Mouse (Mus musculus): Measurements from ENCODE around the gene Pan2. TPM values are rescaled to one million over a fixed set of nuclear protein-coding genes. Genes with fewer than 3 reads are reported as not detected.
A peak's percentile ranks its signal among the peaks of the same experiment; 100 is the strongest.

Gene Pan2
- polyA plus RNA-seq, 1 experiment = 40.5 TPM

DNA sequence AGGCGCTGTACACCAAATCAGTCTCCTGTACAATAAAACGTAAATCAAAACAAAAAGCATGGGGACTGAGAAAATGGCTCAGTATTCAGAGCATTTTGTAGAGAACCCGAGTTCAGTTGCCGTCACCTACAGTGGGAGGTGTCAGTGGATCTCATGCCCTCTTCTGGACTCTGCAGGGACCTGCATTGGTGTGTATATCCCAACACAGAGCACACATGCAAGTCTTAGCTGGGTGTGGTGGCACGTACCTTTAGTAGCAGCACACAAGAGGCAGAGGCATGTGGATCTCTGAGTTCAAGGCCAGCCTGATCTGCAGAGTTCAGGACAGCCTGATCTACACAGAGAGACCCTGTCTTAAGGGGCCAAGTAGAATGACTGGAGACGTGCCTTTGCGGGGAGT lies 6.5 kb downstream of the Pan2 start:
- Histone ChIP-seq H3K9ac (ENCODE audit: low read depth, poor library complexity, severe bottlenecking) (no peak overlapping the region), H3K9me3 (replicated peaks; ENCODE audit: control insufficient read depth, insufficient read depth, low read length, poor library complexity, severe bottlenecking) (no peaks in the 10 kb centered on the region), H3K27me3 (ENCODE audit: control insufficient read depth, insufficient read depth, low read length, poor library complexity, severe bottlenecking) (no peaks in the 10 kb centered on the region), H3K4me1 (ENCODE audit: control insufficient read depth, insufficient read depth, low read length) (no peaks in the 10 kb centered on the region), H3K4me3 (ENCODE audit: low read depth, low read length) (no peak overlapping the region), H3K27ac (ENCODE audit: insufficient read depth, low read length) (no peak overlapping the region), H3K36me3 (ENCODE audit: control insufficient read depth, insufficient read depth, low read length, poor library complexity, severe bottlenecking) (peaks cover 19% of the 10 kb centered on the region; the same call in 1 of the 2 replicates)
- TF ChIP-seq EP300 (IDR thresholded peaks at IDR 0.05; ENCODE audit: insufficient read depth, low read depth, low read length) (no peak), CTCF (IDR thresholded peaks at IDR 0.05; ENCODE audit: low read depth, low read length) (no peak), POLR2A (IDR thresholded peaks at IDR 0.05; ENCODE audit: insufficient read depth, low read length) (no peak)

DNA sequence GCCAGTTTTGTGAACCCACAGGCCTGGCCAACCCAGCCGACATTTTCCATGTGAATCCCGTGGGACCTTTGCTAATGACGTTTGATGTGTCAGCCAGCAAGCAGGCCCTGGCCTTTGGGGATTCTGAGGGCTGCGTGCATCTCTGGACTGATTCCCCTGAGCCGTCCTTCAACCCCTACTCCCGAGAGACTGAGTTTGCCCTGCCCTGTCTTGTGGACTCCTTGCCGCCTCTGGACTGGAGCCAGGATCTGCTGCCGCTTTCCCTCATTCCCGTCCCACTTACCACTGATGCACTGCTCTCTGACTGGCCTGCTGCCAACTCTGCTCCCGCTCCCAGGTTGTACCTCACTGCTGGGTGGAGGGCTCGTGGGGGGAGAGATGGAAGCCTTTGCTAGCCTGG lies 7.0 kb downstream of the Pan2 start:
- Histone ChIP-seq H3K9ac (ENCODE audit: low read depth, poor library complexity, severe bottlenecking) (no peak overlapping the region), H3K4me1 (ENCODE audit: control insufficient read depth, insufficient read depth, low read length) (no peaks in the 10 kb centered on the region), H3K36me3 (ENCODE audit: control insufficient read depth, insufficient read depth, low read length, poor library complexity, severe bottlenecking) (peaks cover 23% of the 10 kb centered on the region; the same call in 1 of the 2 replicates), H3K9me3 (replicated peaks; ENCODE audit: control insufficient read depth, insufficient read depth, low read length, poor library complexity, severe bottlenecking) (no peaks in the 10 kb centered on the region), H3K4me3 (ENCODE audit: low read depth, low read length) (no peak overlapping the region), H3K27me3 (ENCODE audit: control insufficient read depth, insufficient read depth, low read length, poor library complexity, severe bottlenecking) (no peaks in the 10 kb centered on the region), H3K27ac (ENCODE audit: insufficient read depth, low read length) (no peak overlapping the region)
- TF ChIP-seq POLR2A (IDR thresholded peaks at IDR 0.05; ENCODE audit: insufficient read depth, low read length) (no peak), EP300 (IDR thresholded peaks at IDR 0.05; ENCODE audit: insufficient read depth, low read depth, low read length) (no peak), CTCF (IDR thresholded peaks at IDR 0.05; ENCODE audit: low read depth, low read length) (no peak)

DNA sequence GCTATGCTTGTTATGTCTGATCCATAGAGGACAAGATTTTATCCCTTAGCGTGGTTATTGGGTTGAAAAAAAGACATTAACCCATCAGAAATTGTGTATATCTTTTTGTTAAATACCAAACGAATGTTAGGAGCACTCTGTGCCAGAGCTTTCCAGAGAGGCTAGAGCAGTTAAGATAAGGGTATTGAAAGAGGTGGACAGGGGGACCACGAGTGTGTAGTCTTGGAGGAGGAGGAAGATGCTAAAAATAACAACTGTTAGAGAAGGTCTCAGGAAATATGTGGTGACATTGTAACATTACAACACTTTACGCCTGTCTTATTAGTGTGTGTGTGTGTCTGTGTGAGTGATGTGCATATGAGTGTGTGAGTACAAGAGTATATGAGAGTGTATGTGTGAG lies 7.8 kb downstream of the Pan2 start:
- H3K27me3 ChIP-seq (ENCODE audit: control insufficient read depth, insufficient read depth, low read length, poor library complexity, severe bottlenecking) = no peaks in the 10 kb centered on the region
- no peak overlapping the region for H3K9ac ChIP-seq (ENCODE audit: low read depth, poor library complexity, severe bottlenecking)
- H3K4me1 ChIP-seq (ENCODE audit: control insufficient read depth, insufficient read depth, low read length) = no peaks in the 10 kb centered on the region
- peaks cover 24% of the 10 kb centered on the region for H3K36me3 ChIP-seq (ENCODE audit: control insufficient read depth, insufficient read depth, low read length, poor library complexity, severe bottlenecking)
- H3K27ac ChIP-seq (ENCODE audit: insufficient read depth, low read length) = no peak overlapping the region
- no peak overlapping the region for H3K4me3 ChIP-seq (ENCODE audit: low read depth, low read length)
- TF ChIP-seq EP300 (IDR thresholded peaks at IDR 0.05; ENCODE audit: insufficient read depth, low read depth, low read length) (no peak), CTCF (IDR thresholded peaks at IDR 0.05; ENCODE audit: low read depth, low read length) (no peak), POLR2A (IDR thresholded peaks at IDR 0.05; ENCODE audit: insufficient read depth, low read length) (no peak)
- H3K9me3 ChIP-seq (replicated peaks; ENCODE audit: control insufficient read depth, insufficient read depth, low read length, poor library complexity, severe bottlenecking) = no peaks in the 10 kb centered on the region

DNA sequence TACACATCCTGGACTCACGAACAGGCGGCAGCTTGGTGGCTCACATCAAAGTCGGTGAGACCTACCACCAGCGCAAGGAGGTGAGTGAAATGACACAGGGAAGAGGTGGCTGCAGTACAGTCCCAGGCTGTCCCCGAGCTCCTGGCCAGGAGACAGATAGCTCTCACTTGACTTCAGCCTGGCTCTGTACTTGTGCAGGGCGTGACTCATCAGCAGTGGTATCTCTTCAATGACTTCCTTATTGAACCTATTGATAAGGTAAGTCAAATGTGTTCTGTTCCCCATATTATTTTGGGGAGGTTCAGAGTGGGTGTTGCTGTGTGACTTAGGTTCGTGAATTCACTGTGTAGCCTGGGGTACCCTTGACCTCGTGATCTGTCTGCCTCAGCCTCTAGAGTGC lies 12.4 kb downstream of the Pan2 start:
- no peak overlapping the region for H3K27ac ChIP-seq (ENCODE audit: insufficient read depth, low read length)
- H3K9me3 ChIP-seq (replicated peaks; ENCODE audit: control insufficient read depth, insufficient read depth, low read length, poor library complexity, severe bottlenecking) = no peaks in the 10 kb centered on the region
- no peaks in the 10 kb centered on the region for H3K4me1 ChIP-seq (ENCODE audit: control insufficient read depth, insufficient read depth, low read length)
- no peak overlapping the region for H3K4me3 ChIP-seq (ENCODE audit: low read depth, low read length)
- H3K36me3 ChIP-seq (ENCODE audit: control insufficient read depth, insufficient read depth, low read length, poor library complexity, severe bottlenecking) = peaks cover 39% of the 10 kb centered on the region
- TF ChIP-seq CTCF (IDR thresholded peaks at IDR 0.05; ENCODE audit: low read depth, low read length) = no peak
- no peak for TF ChIP-seq EP300 (IDR thresholded peaks at IDR 0.05; ENCODE audit: insufficient read depth, low read depth, low read length)
- TF ChIP-seq POLR2A (IDR thresholded peaks at IDR 0.05; ENCODE audit: insufficient read depth, low read length) = no peak
- H3K9ac ChIP-seq (ENCODE audit: low read depth, poor library complexity, severe bottlenecking) = no peak overlapping the region
- H3K27me3 ChIP-seq (ENCODE audit: control insufficient read depth, insufficient read depth, low read length, poor library complexity, severe bottlenecking) = no peaks in the 10 kb centered on the region

DNA sequence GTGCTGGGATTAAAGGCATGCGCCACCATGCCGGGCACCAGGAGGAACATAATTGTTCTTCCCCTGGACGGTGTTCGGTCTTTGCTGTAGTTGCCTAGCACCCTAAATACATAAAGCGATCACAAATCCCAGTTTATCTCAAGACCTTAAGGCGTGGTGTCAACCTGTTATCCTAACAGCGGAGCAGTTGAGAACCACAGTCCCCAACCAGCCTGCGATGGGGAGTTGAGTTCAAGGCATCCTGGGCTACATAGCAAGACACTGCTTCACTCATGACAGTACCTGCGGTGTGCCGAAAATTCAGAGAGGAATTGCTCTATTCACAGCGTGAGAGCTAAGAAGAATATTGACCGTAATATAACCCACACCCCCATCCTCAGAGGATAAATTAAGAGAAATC lies 18.5 kb downstream of the Pan2 start:
- peaks cover 19% of the 10 kb centered on the region for H3K36me3 ChIP-seq (ENCODE audit: control insufficient read depth, insufficient read depth, low read length, poor library complexity, severe bottlenecking)
- peak overlapping the region; percentile 74 for H3K27ac ChIP-seq (ENCODE audit: insufficient read depth, low read length)
- TF ChIP-seq EP300 (IDR thresholded peaks at IDR 0.05; ENCODE audit: insufficient read depth, low read depth, low read length) (no peak), CTCF (IDR thresholded peaks at IDR 0.05; ENCODE audit: low read depth, low read length) (no peak), POLR2A (IDR thresholded peaks at IDR 0.05; ENCODE audit: insufficient read depth, low read length) (no peak)
- no peaks in the 10 kb centered on the region for H3K4me1 ChIP-seq (ENCODE audit: control insufficient read depth, insufficient read depth, low read length)
- peak overlapping the region; percentile 84 for H3K4me3 ChIP-seq (ENCODE audit: low read depth, low read length)
- no peaks in the 10 kb centered on the region for H3K9me3 ChIP-seq (replicated peaks; ENCODE audit: control insufficient read depth, insufficient read depth, low read length, poor library complexity, severe bottlenecking)
- peak overlapping the region; percentile 83 for H3K9ac ChIP-seq (ENCODE audit: low read depth, poor library complexity, severe bottlenecking)
- no peaks in the 10 kb centered on the region for H3K27me3 ChIP-seq (ENCODE audit: control insufficient read depth, insufficient read depth, low read length, poor library complexity, severe bottlenecking)

DNA sequence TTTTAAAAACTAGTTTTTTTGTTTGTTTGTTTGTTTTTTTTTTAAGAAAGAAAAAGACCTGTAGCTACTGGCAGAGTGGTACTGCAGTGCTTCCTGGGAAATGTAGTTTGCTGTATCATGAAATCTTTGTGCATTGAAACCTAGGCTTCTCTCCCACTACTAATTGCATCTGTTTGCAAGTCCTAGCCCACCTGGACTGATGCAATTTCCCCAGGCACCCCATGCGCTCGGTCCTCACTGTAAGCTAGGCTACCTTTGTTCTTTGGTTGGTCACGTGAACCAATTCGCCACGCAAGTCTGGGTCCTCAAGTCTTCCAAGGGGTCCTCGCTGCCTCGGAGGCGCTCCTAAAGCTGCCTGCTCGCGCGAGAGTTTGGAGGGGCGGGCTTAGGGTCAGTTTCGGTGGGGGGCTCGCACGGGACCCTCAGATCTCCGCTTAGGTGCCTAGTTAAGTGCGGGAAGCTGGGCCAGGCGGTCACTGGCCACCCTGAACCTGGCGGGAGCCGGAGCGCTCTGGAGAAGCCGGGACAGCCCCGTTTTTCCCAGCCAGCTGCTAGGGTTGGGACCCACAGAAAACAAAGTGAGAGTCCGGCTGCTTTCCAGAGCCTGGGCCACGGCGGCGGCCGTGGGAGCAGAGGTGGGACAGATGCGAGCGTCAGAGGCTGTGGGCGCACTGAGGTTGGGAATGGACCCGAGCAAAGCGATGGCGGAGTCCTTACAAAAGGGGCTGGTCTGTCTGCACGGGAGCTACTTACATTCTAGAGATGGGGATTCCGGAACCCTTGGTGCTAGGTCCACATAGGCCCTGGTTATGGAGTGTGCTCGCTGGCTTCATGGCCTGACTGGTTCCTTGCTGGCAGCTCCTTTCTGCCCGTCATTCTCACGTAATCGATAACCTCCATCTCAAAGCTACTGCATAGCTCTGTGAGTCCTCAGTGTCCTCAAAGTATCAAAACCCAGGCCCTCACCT lies 19.3 kb downstream of the Pan2 start, which contains the start of gene Cnpy2:
Cnpy2 (plus strand) TSS at position 319 of the 968 bp plus-strand sequence.
- peaks cover 20% of the 10 kb centered on the region for H3K36me3 ChIP-seq (ENCODE audit: control insufficient read depth, insufficient read depth, low read length, poor library complexity, severe bottlenecking)
- no peaks in the 10 kb centered on the region for H3K27me3 ChIP-seq (ENCODE audit: control insufficient read depth, insufficient read depth, low read length, poor library complexity, severe bottlenecking)
- H3K9ac ChIP-seq (ENCODE audit: low read depth, poor library complexity, severe bottlenecking) = peak within 1 kb of the TSS; percentile 83
- H3K4me1 ChIP-seq (ENCODE audit: control insufficient read depth, insufficient read depth, low read length) = no peaks in the 10 kb centered on the region
- TF ChIP-seq CTCF (IDR thresholded peaks at IDR 0.05; ENCODE audit: low read depth, low read length) (no peak), POLR2A (IDR thresholded peaks at IDR 0.05; ENCODE audit: insufficient read depth, low read length) (peak; percentile 48), EP300 (IDR thresholded peaks at IDR 0.05; ENCODE audit: insufficient read depth, low read depth, low read length) (no peak)
- peak within 1 kb of the TSS; percentile 74 for H3K27ac ChIP-seq (ENCODE audit: insufficient read depth, low read length)
- H3K4me3 ChIP-seq (ENCODE audit: low read depth, low read length) = peak within 1 kb of the TSS; percentile 84
- no peaks in the 10 kb centered on the region for H3K9me3 ChIP-seq (replicated peaks; ENCODE audit: control insufficient read depth, insufficient read depth, low read length, poor library complexity, severe bottlenecking)
